Mouse (Mus musculus) lung, postnatal 0 days (tissue): ENCODE results near the gene Ankrd1. TPM values are rescaled to one million over a fixed set of nuclear protein-coding genes. Genes with fewer than 3 reads are reported as not detected.

Experiments used
- ATAC-seq: fragments of 200-750 bp; cut with Nextera tagmentation; 2 replicates; pipeline ENCODE4 v1.8.0; 2017; ENCODE audit warnings: moderate library complexity
- DNase-seq: peaks from one replicate; pipeline ENCODE4 v3.0.0-alpha.2; 2016; ENCODE audit warnings: low spot score
- H3K27ac ChIP-seq: fragments of 300-500 bp; sonication (generic); 2 replicates; pipeline ENCODE4 v1.5.1; 2014; ENCODE audit warnings: antibody characterized with exemption, mild to moderate bottlenecking, low read length, mixed read lengths
- H3K27me3 ChIP-seq: fragments of 300-500 bp; sonication (generic); replicated peaks from 2 replicates; pipeline ENCODE4 v1.6.1; 2014; ENCODE audit warnings: low read length, mixed read lengths; ENCODE audit not compliant: insufficient read depth
- H3K36me3 ChIP-seq: fragments of 300-500 bp; sonication (generic); 2 replicates; pipeline ENCODE4 v1.6.1; 2014; ENCODE audit warnings: low read length, mixed read lengths; ENCODE audit not compliant: insufficient read depth
- H3K4me1 ChIP-seq: fragments of 300-500 bp; sonication (generic); 2 replicates; pipeline ENCODE4 v1.6.1; 2014; ENCODE audit warnings: antibody characterized with exemption, low read depth, low read length, mixed read lengths; ENCODE audit not compliant: insufficient read depth
- H3K4me2 ChIP-seq: fragments of 300-500 bp; sonication (generic); replicated peaks from 2 replicates; pipeline ENCODE4 v1.6.1; 2014; ENCODE audit warnings: low read depth, mild to moderate bottlenecking, low read length, moderate library complexity, mixed read lengths
- H3K4me3 ChIP-seq: fragments of 300-500 bp; sonication (generic); 2 replicates; pipeline ENCODE4 v1.5.1; 2014; ENCODE audit warnings: low read depth, low read length
- H3K9ac ChIP-seq: fragments of 300-500 bp; sonication (generic); replicated peaks from 2 replicates; pipeline ENCODE4 v1.6.1; 2014; ENCODE audit warnings: low read depth, mild to moderate bottlenecking
- H3K9me3 ChIP-seq: fragments of 300-500 bp; sonication (generic); 2 replicates; pipeline ENCODE4 v1.6.1; 2016; ENCODE audit warnings: low read length, mixed read lengths
- CTCF ChIP-seq: IDR thresholded peaks from 2 replicates; pipeline ENCODE4 v1.5.1; 2016; ENCODE audit warnings: antibody characterized with exemption, mild to moderate bottlenecking
- EP300 ChIP-seq: IDR thresholded peaks from 2 replicates; pipeline ENCODE4 v1.6.1; 2016; ENCODE audit warnings: antibody characterized with exemption, mild to moderate bottlenecking, control low read depth
- WGBS: fragments of 180-500 bp; shearing (Covaris S2); extraction: QIAGEN DNeasy Blood & Tissue Kit; methylation state at CpG from one replicate; pipeline ENCODE4 v1.1.7; 2014; 5-methylcytosine and 5-hydroxymethylcytosine counted together
- polyA plus RNA-seq: library from polyadenylated mRNA; unstranded; fragments of >200 nt; fragmentation: Nextera tagmentation; extraction: Ambion mirVana; gene quantifications from 2 replicates; pipeline ENCODE4 v1.2.1, GENCODE M21; 2015

Ankrd1 gene
- polyA plus RNA-seq, 1 experiment from 2014 or later: 7.4 TPM

DNA sequence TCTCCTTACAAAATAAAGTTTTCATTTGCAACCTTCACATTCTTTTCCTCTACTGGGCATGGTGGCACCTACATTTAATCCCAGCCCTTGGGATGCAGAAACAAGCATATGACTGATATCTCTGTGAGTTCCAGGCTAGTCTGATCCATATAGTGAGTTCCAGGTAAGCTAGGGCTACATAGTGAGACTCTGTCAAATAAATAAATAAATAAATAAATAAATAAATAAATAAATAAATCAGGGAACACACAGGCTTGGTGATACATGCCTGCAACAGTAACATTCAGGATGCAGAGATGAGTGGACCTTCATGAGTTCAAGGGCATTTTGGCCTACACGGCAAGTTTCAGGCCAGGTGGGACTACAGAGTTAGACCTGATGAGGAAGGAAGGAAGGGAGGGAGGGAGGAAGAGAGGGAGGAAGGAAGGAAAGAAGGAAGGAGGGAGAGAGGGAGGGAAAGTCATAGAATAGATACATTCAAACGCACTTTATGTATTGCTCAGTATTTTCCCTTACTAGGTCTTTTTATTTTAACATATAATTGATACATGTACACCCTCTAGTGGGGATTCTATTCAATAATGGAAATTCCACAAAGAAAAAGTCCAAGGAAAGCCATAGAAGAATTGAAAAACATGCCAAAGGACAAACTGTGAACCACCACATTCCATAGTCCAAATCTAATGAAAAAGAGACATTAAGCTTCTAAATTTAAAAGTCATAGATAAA, 56.9 kb downstream of the Ankrd1 start:
- no peaks in the 10 kb centered on the region for H3K27me3 ChIP-seq
- H3K4me1 ChIP-seq: no peaks in the 10 kb centered on the region
- H3K4me3 ChIP-seq: no peak overlapping the region
- H3K9ac ChIP-seq: no peak overlapping the region
- WGBS: 61% methylated on average over 2 of the region's 2 CpGs
- no peaks in the 10 kb centered on the region for H3K9me3 ChIP-seq
- ATAC-seq (no peak), DNase-seq (peak; percentile 19)
- TF ChIP-seq EP300 (no peak), CTCF (0 out of 2 replicates have a peak, but pooled peaks have one; percentile 7)
- H3K36me3 ChIP-seq: no peaks in the 10 kb centered on the region
- H3K4me2 ChIP-seq: no peak overlapping the region
- no peak overlapping the region for H3K27ac ChIP-seq

Other genes with a start within 250 kb of the Ankrd1 start
- not detected in 2 replicates for gene Htr7, start 62.6 kb downstream of the Ankrd1 start, polyA plus RNA-seq
- gene Rpp30, start 36.4 kb downstream of the Ankrd1 start, polyA plus RNA-seq: 34.7 and 36.9 TPM in 2 replicates
- 23.2 and 24.2 TPM in 2 replicates for gene Pcgf5, start 228.2 kb upstream of the Ankrd1 start, polyA plus RNA-seq